Mouse (Mus musculus) embryonic facial prominence, embryonic 10.5 days (tissue): ENCODE results near the gene Vipas39. TPM values are rescaled to one million over a fixed set of nuclear protein-coding genes. Genes with fewer than 3 reads are reported as not detected.
"Not testable (repeated sequence)": the region's sequence is repeated elsewhere in the genome, so short reads cannot be mapped to it uniquely, and the experiment has no call there.

Source experiments
- DNase-seq: peaks from one replicate; pipeline ENCODE4 v3.0.0-alpha.2; 2017; ENCODE audit warnings: low spot score
- H3K27ac ChIP-seq: fragments of 300-500 bp; sonication (generic); replicated peaks from 2 replicates; pipeline ENCODE4 v1.5.1; 2016; ENCODE audit warnings: mild to moderate bottlenecking
- H3K27me3 ChIP-seq: fragments of 300-500 bp; sonication (generic); replicated peaks from 2 replicates; pipeline ENCODE4 v1.6.1; 2016; ENCODE audit warnings: low read depth, mild to moderate bottlenecking; ENCODE audit not compliant: poor library complexity, severe bottlenecking
- H3K36me3 ChIP-seq: fragments of 300-500 bp; sonication (generic); replicated peaks from 2 replicates; pipeline ENCODE4 v1.6.1; 2016; ENCODE audit warnings: mild to moderate bottlenecking, moderate library complexity
- H3K4me1 ChIP-seq: fragments of 300-500 bp; sonication (generic); 2 replicates; pipeline ENCODE4 v1.6.1; 2016
- H3K4me3 ChIP-seq: fragments of 300-500 bp; sonication (generic); 2 replicates; pipeline ENCODE4 v1.5.1; 2016; ENCODE audit warnings: mild to moderate bottlenecking, moderate library complexity
- H3K9me3 ChIP-seq: fragments of 300-500 bp; sonication (generic); 2 replicates; pipeline ENCODE4 v1.6.1; 2016; ENCODE audit warnings: mild to moderate bottlenecking
- WGBS: fragments of 180-500 bp; shearing (Covaris S2); methylation state at CpG from one replicate; pipeline ENCODE4 v1.1.7; 2016; 5-methylcytosine and 5-hydroxymethylcytosine counted together
- microRNA-seq: library from miRNA; unstranded; fragments of <30 nt; microRNA quantifications from one replicate; pipeline ENCODE4, GENCODE M21; 2017
- polyA plus RNA-seq: library from polyadenylated mRNA; unstranded; fragments of >200 nt; fragmentation: Nextera tagmentation; extraction: Ambion mirVana; gene quantifications from 2 replicates; pipeline ENCODE4 v1.2.1, GENCODE M21; 2016

The Vipas39 gene
- polyA plus RNA-seq, 1 experiment from 2014 or later, result 56.5 TPM

GRCm38 (mm10) chr12:87205789-87206188 lies 60.3 kb downstream of the Vipas39 start:
- H3K27ac ChIP-seq, H3K27me3 ChIP-seq, DNase-seq, H3K4me1 ChIP-seq, H3K36me3 ChIP-seq, H3K4me3 ChIP-seq, H3K9me3 ChIP-seq: not testable (repeated sequence)
- 91% methylated on average over 5 of the region's 5 CpGs for WGBS

GRCm38 (mm10) chr12:87201694-87202093 lies 64.4 kb downstream of the Vipas39 start:
- no peak overlapping the region for H3K27ac ChIP-seq
- H3K27me3 ChIP-seq, result no peaks in the 10 kb centered on the region; the same call in 1 of the 2 replicates
- no peaks in the 10 kb centered on the region for H3K9me3 ChIP-seq
- H3K36me3 ChIP-seq, result no peaks in the 10 kb centered on the region
- DNase-seq, result no peak
- peaks cover 30% of the 10 kb centered on the region for H3K4me1 ChIP-seq
- WGBS, result 76% methylated on average over 5 of the region's 5 CpGs
- no peak overlapping the region for H3K4me3 ChIP-seq

GRCm38 (mm10) chr12:87199973-87200586 lies 66.0 kb downstream of the Vipas39 start, which contains the start of gene Tmed8:
TSS of gene Tmed8 (minus strand) at chr12:87200454.
- Histone ChIP-seq H3K4me1 (peaks cover 33% of the 10 kb centered on the region), H3K36me3 (no peaks in the 10 kb centered on the region), H3K9me3 (no peaks in the 10 kb centered on the region), H3K27me3 (no peaks in the 10 kb centered on the region; the same call in 1 of the 2 replicates), H3K4me3 (peak within 1 kb of the TSS; percentile 92), H3K27ac (peak within 1 kb of the TSS; percentile 90)
- WGBS, result under 1% methylated on average over 70 of the region's 70 CpGs
- peak; percentile 89 for DNase-seq

- DNase-seq, result peak; percentile 68
- Histone ChIP-seq H3K4me1 (peaks cover 33% of the 10 kb centered on the region), H3K9me3 (no peaks in the 10 kb centered on the region), H3K27me3 (no peaks in the 10 kb centered on the region; the same call in 1 of the 2 replicates), H3K27ac (peak within 1 kb of the TSS; percentile 90), H3K36me3 (no peaks in the 10 kb centered on the region), H3K4me3 (peak within 1 kb of the TSS; percentile 92)
- 1% methylated on average over 38 of the region's 38 CpGs for WGBS
Observed at GRCm38 (mm10) chr12:87199206-87199972, 66.7 kb downstream of the Vipas39 start, which contains the start of gene Samd15. TSS of gene Samd15 (plus strand) at chr12:87199723.

- 58% methylated on average over 6 of the region's 6 CpGs for WGBS
- Histone ChIP-seq H3K27ac (no peak overlapping the region), H3K9me3 (no peaks in the 10 kb centered on the region)
Observed at GRCm38 (mm10) chr12:87198792-87199191, 67.3 kb downstream of the Vipas39 start.

GRCm38 (mm10) chr12:87196310-87196709 lies 69.7 kb downstream of the Vipas39 start:
- H3K4me1 ChIP-seq, result peaks cover 33% of the 10 kb centered on the region
- H3K4me3 ChIP-seq, result no peak overlapping the region
- H3K27ac ChIP-seq, result no peak overlapping the region
- no peaks in the 10 kb centered on the region for H3K9me3 ChIP-seq
- no peaks in the 10 kb centered on the region; the same call in 1 of the 2 replicates for H3K27me3 ChIP-seq
- H3K36me3 ChIP-seq, result no peaks in the 10 kb centered on the region
- DNase-seq, result no peak

More at GRCm38 (mm10) chr12:87198792-87199191, 67.3 kb downstream of the Vipas39 start:
- Histone ChIP-seq H3K4me1 (peaks cover 33% of the 10 kb centered on the region), H3K4me3 (peak overlapping the region; percentile 92), H3K27me3 (no peaks in the 10 kb centered on the region; the same call in 1 of the 2 replicates), H3K36me3 (no peaks in the 10 kb centered on the region)
- DNase-seq, result no peak

- Histone ChIP-seq H3K36me3 (no peaks in the 10 kb centered on the region), H3K27ac (no peak overlapping the region), H3K9me3 (no peaks in the 10 kb centered on the region), H3K27me3 (no peaks in the 10 kb centered on the region), H3K4me1 (peaks cover 33% of the 10 kb centered on the region), H3K4me3 (no peak overlapping the region)
- WGBS, result 92% methylated on average over 1 of the region's 1 CpGs
- DNase-seq, result no peak
Observed at GRCm38 (mm10) chr12:87195069-87195468, 71.0 kb downstream of the Vipas39 start.

GRCm38 (mm10) chr12:87193008-87193407 lies 73.0 kb downstream of the Vipas39 start:
- 88% methylated on average over 3 of the region's 3 CpGs for WGBS
- Histone ChIP-seq H3K4me1 (peaks cover 14% of the 10 kb centered on the region), H3K4me3 (no peak overlapping the region), H3K36me3 (no peaks in the 10 kb centered on the region), H3K27ac (no peak overlapping the region), H3K9me3 (no peaks in the 10 kb centered on the region), H3K27me3 (no peaks in the 10 kb centered on the region)
- no peak for DNase-seq

Small RNAs within 50 kb of the gene (microRNA-seq; reads per million reads assigned to microRNA genes)
- not detected for gene Gm47293

Other genes starting within 250 kb of the Vipas39 start
- 0.13 and 0.25 TPM in 2 replicates for gene Tmem63c, start 244.9 kb downstream of the Vipas39 start, polyA plus RNA-seq
- 0.12 and 0.18 TPM in 2 replicates for gene Ngb, start 163.7 kb downstream of the Vipas39 start, polyA plus RNA-seq
- 31.7 and 33.2 TPM in 2 replicates for gene Gstz1, start 119.1 kb downstream of the Vipas39 start, polyA plus RNA-seq
- gene Pomt2, start 118.3 kb downstream of the Vipas39 start, polyA plus RNA-seq, result 14.3 and 14.9 TPM in 2 replicates
- 1.5 and 1.7 TPM in 2 replicates for gene Samd15, start 66.5 kb downstream of the Vipas39 start, polyA plus RNA-seq
- gene Tmed8, start 65.8 kb downstream of the Vipas39 start, polyA plus RNA-seq, result 2.7 and 2.9 TPM in 2 replicates
- gene Noxred1, start 27.5 kb downstream of the Vipas39 start, polyA plus RNA-seq, result 1.0 and 1.5 TPM in 2 replicates
- gene Ahsa1, start 223 bp upstream of the Vipas39 start, polyA plus RNA-seq, result 294 and 305 TPM in 2 replicates
- gene Ism2, start 33.4 kb upstream of the Vipas39 start, polyA plus RNA-seq, result 1.00 and 1.3 TPM in 2 replicates
- 58.5 and 61.8 TPM in 2 replicates for gene Sptlc2, start 122.1 kb upstream of the Vipas39 start, polyA plus RNA-seq
- 311 and 324 TPM in 2 replicates for gene Slirp, start 177.6 kb upstream of the Vipas39 start, polyA plus RNA-seq
- 69.6 and 76.0 TPM in 2 replicates for gene Alkbh1, start 177.8 kb upstream of the Vipas39 start, polyA plus RNA-seq
- 159 and 166 TPM in 2 replicates for gene Snw1, start 206.0 kb upstream of the Vipas39 start, polyA plus RNA-seq
- gene Gm5788, start 228.5 kb upstream of the Vipas39 start, polyA plus RNA-seq, result not detected in 2 replicates
- not detected in 2 replicates for gene Gm8300, start 248.1 kb upstream of the Vipas39 start, polyA plus RNA-seq